Mouse (Mus musculus) olfactory bulb, adult 2 months (tissue): ENCODE measurements around the gene Clec18a. TPM values are rescaled to one million over a fixed set of nuclear protein-coding genes. Genes with fewer than 3 reads are reported as not detected.
"Not testable (repeated sequence)": the region's sequence is repeated elsewhere in the genome, so short reads cannot be mapped to it uniquely, and the experiment has no call there.

Experiments used
- H3K27ac ChIP-seq: fragments of 200-500 bp; 2 replicates; pipeline ENCODE4 v1.5.1; 2012; ENCODE audit warnings: low read depth, low read length; ENCODE audit not compliant: insufficient read depth
- H3K4me1 ChIP-seq: fragments of 200-500 bp; 2 replicates; pipeline ENCODE4 v1.6.1; 2012; ENCODE audit warnings: low read length; ENCODE audit not compliant: control insufficient read depth, insufficient read depth
- H3K4me3 ChIP-seq: fragments of 200-500 bp; 2 replicates; pipeline ENCODE4 v1.5.1; 2012; ENCODE audit warnings: mild to moderate bottlenecking, low read depth, low read length, moderate library complexity; ENCODE audit not compliant: insufficient read depth
- CTCF ChIP-seq: fragments of 200-500 bp; IDR thresholded peaks from 2 replicates; pipeline ENCODE4 v1.5.1; 2012; ENCODE audit warnings: low read depth, mild to moderate bottlenecking, low read length, moderate library complexity; ENCODE audit not compliant: insufficient read depth
- POLR2A ChIP-seq: fragments of 200-500 bp; IDR thresholded peaks from 2 replicates; pipeline ENCODE4 v1.6.1; 2012; ENCODE audit warnings: mild to moderate bottlenecking, low read depth, low read length, moderate library complexity; ENCODE audit not compliant: insufficient read depth
- WGBS: fragments of 180-500 bp; shearing (Covaris S2); methylation state at CpG from one replicate; pipeline ENCODE4 v1.1.7; 2018; 5-methylcytosine and 5-hydroxymethylcytosine counted together
- polyA plus RNA-seq: library from polyadenylated mRNA; stranded (reverse); fragments of >200 nt; gene quantifications from 2 replicates; pipeline ENCODE4 v1.2.4, GENCODE M21; 2012; ENCODE audit warnings: low replicate concordance; ENCODE audit not compliant: missing spikeins, insufficient read depth, insufficient read length

Clec18a gene
- polyA plus RNA-seq, 1 experiment, result not detected

- WGBS, result 45% methylated on average over 12 of the region's 12 CpGs
- H3K27ac ChIP-seq, result no peak overlapping the region
- peaks cover 13% of the 10 kb centered on the region for H3K4me1 ChIP-seq
- no peak overlapping the region for H3K4me3 ChIP-seq
- no peak for TF ChIP-seq POLR2A
- TF ChIP-seq CTCF, result no peak
Observed at GRCm38 (mm10) chr8:111081580-111082258, 10.5 kb downstream of the Clec18a start.

GRCm38 (mm10) chr8:111079861-111080271, 12.4 kb downstream of the Clec18a start:
- WGBS, result 43% methylated on average over 6 of the region's 6 CpGs

GRCm38 (mm10) chr8:111079461-111079860, 12.8 kb downstream of the Clec18a start:
- Histone ChIP-seq H3K27ac (no peak overlapping the region), H3K4me1 (peaks cover 13% of the 10 kb centered on the region), H3K4me3 (no peak overlapping the region)
- TF ChIP-seq CTCF (no peak), POLR2A (no peak)
- WGBS, result 74% methylated on average over 5 of the region's 5 CpGs

More at GRCm38 (mm10) chr8:111079861-111080271, 12.4 kb downstream of the Clec18a start:
- Histone ChIP-seq H3K4me1 (peaks cover 13% of the 10 kb centered on the region), H3K27ac (no peak overlapping the region), H3K4me3 (no peak overlapping the region)
- TF ChIP-seq CTCF, result no peak

GRCm38 (mm10) chr8:111075926-111076325, 16.3 kb downstream of the Clec18a start:
- Histone ChIP-seq H3K27ac (no peak overlapping the region), H3K4me3 (no peak overlapping the region), H3K4me1 (peaks cover 7% of the 10 kb centered on the region)
- TF ChIP-seq CTCF (no peak), POLR2A (no peak)
- WGBS, result 64% methylated on average over 3 of the region's 3 CpGs

GRCm38 (mm10) chr8:111068660-111069059, 23.6 kb downstream of the Clec18a start:
- 97% methylated on average over 9 of the region's 9 CpGs for WGBS
- not testable (repeated sequence) for H3K4me1 ChIP-seq, H3K27ac ChIP-seq, H3K4me3 ChIP-seq

GRCm38 (mm10) chr8:111067439-111067838, 24.8 kb downstream of the Clec18a start:
- no peak for TF ChIP-seq CTCF
- TF ChIP-seq POLR2A, result no peak
- WGBS, result 41% methylated on average over 10 of the region's 10 CpGs
- Histone ChIP-seq H3K27ac (no peak overlapping the region), H3K4me3 (no peak overlapping the region), H3K4me1 (no peaks in the 10 kb centered on the region)

GRCm38 (mm10) chr8:111066308-111066707, 25.9 kb downstream of the Clec18a start:
- H3K27ac ChIP-seq, result no peak overlapping the region
- TF ChIP-seq POLR2A (no peak), CTCF (no peak)
- WGBS, result 71% methylated on average over 4 of the region's 4 CpGs
- H3K4me3 ChIP-seq, result no peak overlapping the region
- 0 out of 2 replicates have a peak, but pooled peaks cover 4% of the 10 kb centered on the region for H3K4me1 ChIP-seq

- WGBS, result 43% methylated on average over 2 of the region's 2 CpGs
- H3K27ac ChIP-seq, result no peak overlapping the region
- no peak for TF ChIP-seq CTCF
- no peak for TF ChIP-seq POLR2A
Observed at GRCm38 (mm10) chr8:111062893-111063292, 29.3 kb downstream of the Clec18a start.

GRCm38 (mm10) chr8:111062072-111062757, 30.0 kb downstream of the Clec18a start:
- Histone ChIP-seq H3K27ac (peak overlapping the region; percentile 43; the same call in 1 of the 2 replicates), H3K4me3 (peak overlapping the region; percentile 79), H3K4me1 (peaks cover 7% of the 10 kb centered on the region)
- TF ChIP-seq CTCF (no peak), POLR2A (no peak)
- under 1% methylated on average over 27 of the region's 27 CpGs for WGBS

More at GRCm38 (mm10) chr8:111062893-111063292, 29.3 kb downstream of the Clec18a start:
- H3K4me1 ChIP-seq, result peaks cover 7% of the 10 kb centered on the region; the same call in 1 of the 2 replicates
- no peak overlapping the region for H3K4me3 ChIP-seq

GRCm38 (mm10) chr8:111061688-111062071, 30.5 kb downstream of the Clec18a start:
- no peak overlapping the region for H3K27ac ChIP-seq
- TF ChIP-seq POLR2A (no peak), CTCF (no peak)
- WGBS, result under 1% methylated on average over 14 of the region's 14 CpGs

More at GRCm38 (mm10) chr8:111061688-111062071, 30.5 kb downstream of the Clec18a start:
- Histone ChIP-seq H3K4me3 (peak overlapping the region; percentile 79), H3K4me1 (peaks cover 12% of the 10 kb centered on the region)
